Mouse (Mus musculus): Measurements from ENCODE around the gene Cpt1c.

Gene Cpt1c

DNA sequence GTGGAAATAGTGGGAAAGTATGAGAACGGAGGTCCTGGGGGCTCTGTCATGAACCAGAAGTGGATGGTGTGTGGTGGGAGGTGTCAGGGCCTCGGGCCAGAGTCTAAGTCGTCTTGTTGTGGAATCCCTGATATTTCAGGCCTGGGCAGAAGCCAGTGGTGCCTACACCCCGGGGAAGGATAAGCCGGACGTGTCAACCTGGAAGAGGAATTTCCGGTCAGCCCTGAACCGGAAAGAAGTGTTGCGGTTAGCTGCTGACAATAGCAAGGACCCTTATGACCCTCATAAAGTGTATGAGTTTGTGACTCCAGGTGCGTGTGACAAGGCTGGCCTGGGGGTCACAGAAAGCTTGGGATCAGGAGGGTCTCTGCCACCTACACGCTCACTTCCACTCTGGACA, 25.1 kb upstream of the Cpt1c start:
- no peak for DNase-seq (ENCODE audit: low read depth, low spot score)

- no peak for DNase-seq (ENCODE audit: low read depth, low spot score)
Observed at GRCm38 (mm10) chr7:44998501-44998955, 23.9 kb upstream of the Cpt1c start, which contains the start of gene Bcl2l12. Gene Bcl2l12, minus strand, starts transcription at chr7:44998712.

- no peak for DNase-seq (ENCODE audit: low read depth, low spot score)
Observed at GRCm38 (mm10) chr7:44997940-44998428, 23.3 kb upstream of the Cpt1c start.

DNA sequence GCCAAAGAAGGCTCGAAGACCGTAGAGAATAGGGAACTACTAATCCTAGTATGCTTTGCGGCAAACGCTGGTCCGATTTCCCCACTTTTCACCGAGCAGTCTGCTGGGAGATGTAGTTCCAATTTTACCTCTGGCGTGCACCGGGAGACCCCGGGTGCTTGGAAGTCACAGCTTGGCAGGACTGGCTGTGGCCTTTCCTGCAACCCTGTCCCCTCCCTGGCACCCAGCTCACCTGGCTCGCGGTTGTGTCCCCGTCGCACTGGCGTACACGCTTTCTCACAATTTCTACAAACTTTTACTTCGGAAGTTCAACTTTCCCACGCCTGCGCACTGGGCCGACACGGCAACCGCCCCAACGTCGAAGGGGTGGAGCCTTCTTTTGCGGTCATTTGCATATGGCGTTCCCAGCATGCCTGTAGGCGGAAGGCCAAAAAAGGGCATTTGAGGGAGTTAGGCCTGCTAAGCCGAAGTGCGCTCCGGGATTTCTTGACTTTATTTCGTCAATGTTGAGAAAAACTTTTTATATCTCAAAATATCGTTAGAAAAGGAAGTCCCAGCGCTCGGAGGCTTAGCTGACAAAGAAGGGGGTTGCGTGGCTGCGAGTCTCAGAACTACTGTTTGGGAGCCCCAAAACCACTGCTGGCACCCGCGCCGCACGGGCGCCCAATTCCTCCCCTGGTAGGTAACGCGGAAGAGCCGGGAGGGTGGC, 22.7 kb upstream of the Cpt1c start, which contains the start of gene Irf3:
Irf3 (plus strand) TSS at position 418 of the 709 bp plus-strand sequence.
- DNase-seq (ENCODE audit: low read depth, low spot score), result peak; percentile 96

GRCm38 (mm10) chr7:44996672-44997071, 22.0 kb upstream of the Cpt1c start:
- no peak for DNase-seq (ENCODE audit: low read depth, low spot score)

- DNase-seq (ENCODE audit: low read depth, low spot score), result no peak
Observed at GRCm38 (mm10) chr7:44986879-44987718, 12.4 kb upstream of the Cpt1c start.

DNA sequence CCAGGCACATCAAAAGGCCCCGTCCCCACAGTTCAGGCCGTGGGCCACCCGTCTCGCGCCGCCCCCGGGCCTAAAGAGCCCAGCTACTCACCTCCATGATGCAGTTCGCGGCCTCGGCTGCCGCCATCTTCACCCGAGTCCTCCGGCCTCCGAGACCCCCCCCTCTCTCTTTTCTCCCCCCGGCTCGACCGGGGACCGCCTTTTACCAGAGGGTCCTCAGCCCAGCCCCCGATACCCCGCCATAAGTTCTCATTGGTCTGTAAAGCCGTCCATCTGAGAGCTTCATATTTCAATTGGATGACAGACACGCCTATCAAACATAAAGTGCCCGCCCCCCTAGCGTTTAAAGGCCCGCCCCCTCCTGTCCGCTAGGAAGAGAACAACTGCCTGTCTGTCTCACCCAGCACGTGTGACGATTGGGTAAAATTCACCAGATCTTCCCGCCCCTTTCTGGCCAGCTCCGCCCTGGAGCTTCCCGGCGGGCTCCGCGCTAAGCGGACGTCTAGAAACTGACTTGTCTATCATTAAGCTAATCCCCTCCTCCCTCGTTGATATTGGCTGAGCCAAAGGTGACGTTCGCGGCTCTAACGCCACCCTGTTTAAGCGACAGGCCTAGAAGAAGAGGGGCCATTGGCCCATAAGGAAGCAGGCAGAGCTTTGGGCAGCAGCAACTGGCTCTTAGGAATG, 11.7 kb upstream of the Cpt1c start, which contains the start of gene Prmt1:
Prmt1 (minus strand) TSS at position 377 of the 687 bp plus-strand sequence.
- peak; percentile 100 for DNase-seq (ENCODE audit: low read depth, low spot score)

DNA sequence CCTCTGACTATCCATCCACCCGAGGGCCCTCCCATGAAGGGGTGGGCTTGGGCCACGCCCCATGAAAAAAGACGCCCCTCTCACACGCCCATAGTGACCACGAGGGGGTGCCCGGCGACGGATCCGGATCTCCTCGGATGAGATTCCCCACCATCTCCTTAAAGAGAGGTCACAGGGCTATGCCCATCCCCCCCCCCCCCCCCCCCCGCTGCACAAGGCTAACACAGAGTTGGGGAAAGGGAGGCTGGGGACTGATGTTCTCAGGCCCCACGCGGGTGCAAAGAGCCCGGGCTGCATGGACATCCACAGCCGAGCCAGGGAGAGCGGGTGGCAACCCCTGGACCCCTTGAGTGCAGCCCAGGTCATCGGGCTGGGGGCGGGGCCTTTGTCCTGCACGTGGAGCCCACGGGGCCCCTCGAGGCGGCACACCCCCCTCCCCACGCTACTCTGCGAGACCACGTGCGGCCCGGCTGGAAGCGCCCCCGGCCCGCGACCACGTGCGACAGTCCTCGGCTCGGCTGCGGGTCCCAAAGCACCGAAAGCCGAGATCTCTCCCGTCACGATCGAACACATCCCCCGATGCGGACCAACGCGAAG, 11.0 kb upstream of the Cpt1c start:
- peak; percentile 76 for DNase-seq (ENCODE audit: low read depth, low spot score)

- DNase-seq (ENCODE audit: low read depth, low spot score), result no peak
Observed at GRCm38 (mm10) chr7:44984833-44985164, 10.1 kb upstream of the Cpt1c start.

GRCm38 (mm10) chr7:44983944-44984832, 9.5 kb upstream of the Cpt1c start:
- DNase-seq (ENCODE audit: low read depth, low spot score), result no peak

- DNase-seq (ENCODE audit: low read depth, low spot score), result peak; percentile 79
Observed at GRCm38 (mm10) chr7:44983085-44983484, 8.4 kb upstream of the Cpt1c start.

GRCm38 (mm10) chr7:44981539-44981938, 6.9 kb upstream of the Cpt1c start:
- no peak for DNase-seq (ENCODE audit: low read depth, low spot score)

GRCm38 (mm10) chr7:44978300-44978699, 3.6 kb upstream of the Cpt1c start:
- DNase-seq (ENCODE audit: low read depth, low spot score), result no peak

GRCm38 (mm10) chr7:44975117-44975419, 417 bp upstream of the Cpt1c start:
- DNase-seq (ENCODE audit: low read depth, low spot score), result no peak

DNA sequence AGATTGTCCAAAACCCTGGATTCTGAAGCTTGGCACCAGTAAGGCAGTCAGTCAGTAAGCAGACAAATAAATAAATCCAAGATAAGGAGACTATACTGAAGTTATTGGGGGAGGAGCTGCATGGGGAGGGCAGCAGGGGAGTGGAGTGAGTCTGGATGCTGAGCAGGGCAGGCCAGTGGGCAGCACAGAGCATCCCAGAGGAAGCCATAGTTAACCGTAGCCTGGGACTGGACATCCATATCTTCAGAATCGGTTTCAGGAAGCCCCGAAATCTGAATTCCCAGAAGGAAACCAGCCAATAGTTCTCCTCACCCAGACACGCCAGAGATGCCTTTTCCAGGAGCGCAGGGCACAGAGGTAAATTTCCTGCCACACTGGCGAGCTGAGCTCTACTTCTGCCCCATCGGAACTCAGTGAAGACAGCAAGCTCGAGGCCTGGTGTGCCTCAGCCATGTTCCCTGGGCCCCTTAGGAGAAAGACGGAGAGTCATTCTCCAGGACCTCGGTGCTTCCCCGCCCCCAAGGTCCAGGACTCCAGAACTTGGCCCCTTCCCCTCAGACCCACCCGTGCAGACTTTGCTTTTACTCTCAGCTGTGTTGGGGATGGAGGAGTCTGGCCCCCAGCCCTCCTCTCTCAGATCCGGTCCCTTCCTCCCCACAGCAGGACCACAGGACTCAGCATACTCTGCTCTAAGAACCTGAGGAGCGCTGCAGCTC, 1.1 kb downstream of the Cpt1c start:
- no peak for DNase-seq (ENCODE audit: low read depth, low spot score)

GRCm38 (mm10) chr7:44971142-44971541, 3.5 kb downstream of the Cpt1c start:
- no peak for DNase-seq (ENCODE audit: low read depth, low spot score)

DNA sequence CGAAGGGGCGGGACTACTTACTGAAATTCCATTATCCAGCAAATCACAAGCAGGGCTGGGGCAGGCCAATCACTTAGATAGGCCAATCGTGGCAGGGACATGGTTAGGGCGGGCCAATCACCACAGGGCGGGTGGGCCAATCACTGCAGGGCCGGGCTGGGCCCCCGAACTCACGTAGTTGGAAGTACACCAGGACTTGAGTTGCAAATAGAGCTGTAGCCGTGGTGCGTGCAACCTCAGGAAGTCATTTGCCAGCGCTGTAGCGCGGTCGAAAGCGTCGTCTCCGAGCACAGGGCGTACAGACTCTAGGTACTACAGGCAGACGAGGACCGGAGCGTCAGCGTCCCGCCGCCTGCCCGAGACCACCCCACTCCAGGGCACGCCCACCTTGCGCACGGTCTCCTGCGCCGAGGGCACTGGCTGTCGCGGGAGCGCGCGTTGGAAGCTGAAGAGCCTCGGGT, 4.4 kb downstream of the Cpt1c start:
- DNase-seq (ENCODE audit: low read depth, low spot score), result peak; percentile 91

- no peak for DNase-seq (ENCODE audit: low read depth, low spot score)
Observed at GRCm38 (mm10) chr7:44966638-44967037, 8.0 kb downstream of the Cpt1c start.

DNA sequence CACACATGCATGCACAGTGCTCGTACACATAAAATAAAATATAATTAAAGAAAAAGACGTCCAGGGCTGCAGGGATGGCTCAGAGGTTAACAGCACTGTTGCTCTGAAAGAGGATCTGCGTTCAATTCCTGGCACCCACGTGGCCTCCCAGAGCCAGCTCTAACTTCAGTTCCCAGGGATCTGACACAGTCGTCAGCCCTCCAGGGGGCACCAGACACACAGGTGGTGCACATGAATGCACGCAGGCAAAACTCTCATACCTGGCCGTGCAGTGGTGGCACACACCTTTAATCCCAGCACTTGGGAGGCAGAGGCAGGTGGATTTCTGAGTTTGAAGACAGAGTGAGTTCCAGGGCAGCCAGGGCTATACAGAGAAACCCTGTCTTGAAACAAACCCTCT, 8.7 kb downstream of the Cpt1c start:
- no peak for DNase-seq (ENCODE audit: low read depth, low spot score)

GRCm38 (mm10) chr7:44964990-44965389, 9.7 kb downstream of the Cpt1c start:
- no peak for DNase-seq (ENCODE audit: low read depth, low spot score)

All from forelimb bud, embryonic 11.5 days (tissue).